Mouse (Mus musculus) liver, embryonic 13.5 days (tissue): Measurements from ENCODE around the gene Galnt14. TPM values are rescaled to one million over a fixed set of nuclear protein-coding genes. Genes with fewer than 3 reads are reported as not detected.

Source experiments
- ATAC-seq: fragments of 200-750 bp; cut with Nextera tagmentation; 2 replicates; pipeline ENCODE4 v1.8.0; 2017; ENCODE audit warnings: low read depth, mild to moderate bottlenecking, moderate number of reproducible peaks, moderate library complexity
- DNase-seq: peaks from one replicate; pipeline ENCODE4 v3.0.0; 2022
- H3K27ac ChIP-seq: fragments of 300-500 bp; sonication (generic); 2 replicates; pipeline ENCODE4 v1.5.1; 2015; ENCODE audit warnings: moderate library complexity, mild to moderate bottlenecking, inconsistent platforms
- H3K27me3 ChIP-seq: fragments of 300-500 bp; sonication (generic); 2 replicates; pipeline ENCODE4 v1.6.1; 2015; ENCODE audit warnings: mild to moderate bottlenecking, inconsistent platforms
- H3K36me3 ChIP-seq: fragments of 300-500 bp; sonication (generic); 2 replicates; pipeline ENCODE4 v1.6.1; 2015; ENCODE audit warnings: mild to moderate bottlenecking, inconsistent platforms
- H3K4me1 ChIP-seq: fragments of 300-500 bp; sonication (generic); replicated peaks from 2 replicates; pipeline ENCODE4 v1.6.1; 2015; ENCODE audit warnings: inconsistent platforms
- H3K4me2 ChIP-seq: fragments of 300-500 bp; sonication (generic); 2 replicates; pipeline ENCODE4 v1.6.1; 2015; ENCODE audit warnings: inconsistent platforms, mild to moderate bottlenecking, moderate library complexity
- H3K4me3 ChIP-seq: fragments of 300-500 bp; sonication (generic); replicated peaks from 2 replicates; pipeline ENCODE4 v1.5.1; 2015; ENCODE audit warnings: mild to moderate bottlenecking, inconsistent platforms
- H3K9ac ChIP-seq: fragments of 300-500 bp; sonication (generic); 2 replicates; pipeline ENCODE4 v1.6.1; 2015; ENCODE audit warnings: mild to moderate bottlenecking, inconsistent platforms
- H3K9me3 ChIP-seq: fragments of 300-500 bp; sonication (generic); replicated peaks from 2 replicates; pipeline ENCODE4 v1.6.1; 2016; ENCODE audit warnings: inconsistent platforms
- WGBS: fragments of 180-500 bp; shearing (Covaris S2); methylation state at CpG from one replicate; pipeline ENCODE4 v1.1.7; 2015; ENCODE audit not compliant: insufficient replicate concordance; 5-methylcytosine and 5-hydroxymethylcytosine counted together
- polyA plus RNA-seq: library from polyadenylated mRNA; unstranded; fragments of >200 nt; fragmentation: Nextera tagmentation; extraction: Ambion mirVana; gene quantifications from 2 replicates; pipeline ENCODE4 v1.2.1, GENCODE M21; 2015

Gene Galnt14
- polyA plus RNA-seq, 1 experiment from 2014 or later: 0.07 TPM

DNA sequence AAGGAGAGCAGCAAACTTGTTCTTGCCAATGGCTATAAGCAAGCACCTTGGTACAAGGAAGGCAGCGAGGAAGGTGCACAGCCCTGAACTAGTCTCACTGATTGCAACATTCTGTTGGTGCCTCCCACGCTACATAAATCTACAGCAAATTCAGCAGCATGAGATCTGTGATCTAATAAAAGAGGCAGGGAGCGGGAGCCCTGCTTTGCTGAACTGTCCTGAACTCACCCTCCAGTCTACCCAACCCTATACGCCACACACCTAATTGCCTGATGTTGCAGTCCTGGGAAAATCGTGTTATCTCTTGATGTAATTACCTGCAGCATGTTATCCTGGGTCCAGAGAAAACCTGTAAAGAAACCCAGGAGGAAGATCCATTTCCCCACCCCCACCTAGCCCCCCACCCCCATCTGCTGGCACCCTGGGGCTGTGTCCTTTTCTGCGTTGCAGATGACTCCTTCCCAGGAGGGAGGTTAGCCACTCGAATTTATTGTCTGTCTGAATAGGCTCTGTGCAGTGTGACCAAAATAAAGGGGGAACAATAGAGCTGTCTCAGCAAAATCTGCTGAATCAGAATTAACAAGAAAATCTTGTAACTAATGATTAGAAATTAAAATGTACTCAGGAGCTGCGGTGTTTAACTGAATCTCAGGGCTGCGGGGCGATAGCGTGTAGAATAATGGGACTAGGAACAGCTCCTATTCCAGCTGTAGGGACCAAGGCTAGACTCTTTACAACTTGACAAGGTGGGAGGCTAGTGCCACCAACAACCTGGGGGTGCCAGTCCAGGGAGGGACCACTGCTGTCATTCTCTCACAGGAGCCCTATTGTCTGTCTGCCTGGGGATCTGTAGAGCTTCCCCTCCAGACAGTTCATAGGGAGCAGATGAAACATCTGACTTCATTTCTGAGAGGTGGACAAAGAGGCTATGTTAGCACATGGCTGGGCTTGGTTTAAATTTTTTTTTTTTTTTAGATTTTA is 232.9 kb downstream of the Galnt14 start:
- 55% methylated on average over 11 of the region's 11 CpGs for WGBS
- no peak overlapping the region for H3K4me2 ChIP-seq
- H3K27ac ChIP-seq: no peak overlapping the region
- H3K36me3 ChIP-seq: no peaks in the 10 kb centered on the region
- no peak overlapping the region for H3K4me3 ChIP-seq
- no peak overlapping the region for H3K9ac ChIP-seq
- no peaks in the 10 kb centered on the region for H3K27me3 ChIP-seq
- no peaks in the 10 kb centered on the region for H3K9me3 ChIP-seq
- DNase-seq: no peak
- H3K4me1 ChIP-seq: no peaks in the 10 kb centered on the region
- ATAC-seq: no peak

DNA sequence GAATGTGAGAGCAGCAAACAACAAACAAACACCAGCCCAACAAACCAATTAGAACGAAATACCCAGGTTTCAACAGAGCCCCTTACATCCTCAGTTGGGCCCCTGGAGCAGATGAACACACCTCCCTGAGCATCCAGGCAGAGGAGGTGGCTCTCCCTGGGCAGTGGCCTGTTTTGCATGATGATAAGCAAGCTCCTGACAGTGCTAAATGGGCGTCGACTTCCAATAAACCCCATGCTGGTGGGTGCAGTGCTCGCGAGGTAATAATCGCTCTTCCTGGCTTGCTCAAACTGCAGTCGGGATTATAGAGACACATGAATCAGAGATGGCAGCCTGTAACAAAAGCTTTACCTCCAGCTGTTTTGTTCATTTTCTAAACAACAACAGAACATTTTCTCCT is 235.9 kb downstream of the Galnt14 start:
- H3K27me3 ChIP-seq: no peaks in the 10 kb centered on the region
- ATAC-seq (no peak), DNase-seq (no peak)
- no peaks in the 10 kb centered on the region for H3K4me1 ChIP-seq
- H3K9me3 ChIP-seq: no peaks in the 10 kb centered on the region
- 39% methylated on average over 7 of the region's 7 CpGs for WGBS
- H3K27ac ChIP-seq: no peak overlapping the region
- H3K36me3 ChIP-seq: no peaks in the 10 kb centered on the region
- no peak overlapping the region for H3K4me3 ChIP-seq
- no peak overlapping the region for H3K9ac ChIP-seq
- no peak overlapping the region for H3K4me2 ChIP-seq

DNA sequence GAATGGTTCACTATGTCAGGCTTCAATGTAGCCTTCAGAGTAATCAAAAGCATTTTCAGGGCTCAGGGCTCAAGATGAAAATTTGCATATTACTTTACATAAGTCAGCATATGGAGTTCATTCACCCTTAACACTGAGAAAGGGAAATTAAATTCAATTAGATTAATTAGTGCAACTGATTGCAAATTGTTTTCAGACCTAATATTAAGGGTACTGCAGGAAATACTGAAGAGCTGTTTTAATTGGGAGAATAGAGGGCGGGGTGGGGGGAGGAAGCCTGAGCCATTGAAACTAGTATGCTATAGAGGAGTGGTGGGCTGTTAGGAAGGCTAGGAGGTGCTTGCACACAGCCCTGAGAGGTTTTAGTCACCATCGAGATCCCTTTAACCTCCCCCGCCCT is 237.2 kb downstream of the Galnt14 start:
- WGBS: 49% methylated on average over 3 of the region's 3 CpGs
- DNase-seq: no peak
- Histone ChIP-seq H3K4me1 (no peaks in the 10 kb centered on the region), H3K9me3 (no peaks in the 10 kb centered on the region), H3K4me2 (no peak overlapping the region), H3K27me3 (no peaks in the 10 kb centered on the region), H3K27ac (no peak overlapping the region), H3K4me3 (no peak overlapping the region), H3K36me3 (no peaks in the 10 kb centered on the region), H3K9ac (no peak overlapping the region)
- ATAC-seq: no peak

DNA sequence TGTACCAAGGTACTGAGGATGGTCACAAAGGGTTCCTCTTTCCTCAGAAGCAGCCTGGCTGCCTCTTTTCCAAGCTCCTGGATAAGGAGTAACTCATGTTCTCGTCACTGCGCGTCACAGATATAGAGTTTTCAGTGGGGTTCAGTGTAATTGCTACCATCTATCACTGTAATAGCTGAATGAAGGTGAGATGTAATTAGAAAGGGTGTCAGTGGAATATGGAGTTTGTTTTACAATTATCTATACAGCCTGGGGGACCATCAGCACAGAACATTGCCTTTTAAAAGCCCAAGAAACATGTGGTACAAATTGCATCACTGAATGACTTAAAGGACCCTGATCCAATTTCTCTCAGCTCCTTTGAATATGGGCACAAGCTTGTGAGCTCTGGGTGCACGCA is 249.4 kb downstream of the Galnt14 start:
- 60% methylated on average over 4 of the region's 4 CpGs for WGBS
- no peak overlapping the region for H3K27ac ChIP-seq
- ATAC-seq: no peak

DNA sequence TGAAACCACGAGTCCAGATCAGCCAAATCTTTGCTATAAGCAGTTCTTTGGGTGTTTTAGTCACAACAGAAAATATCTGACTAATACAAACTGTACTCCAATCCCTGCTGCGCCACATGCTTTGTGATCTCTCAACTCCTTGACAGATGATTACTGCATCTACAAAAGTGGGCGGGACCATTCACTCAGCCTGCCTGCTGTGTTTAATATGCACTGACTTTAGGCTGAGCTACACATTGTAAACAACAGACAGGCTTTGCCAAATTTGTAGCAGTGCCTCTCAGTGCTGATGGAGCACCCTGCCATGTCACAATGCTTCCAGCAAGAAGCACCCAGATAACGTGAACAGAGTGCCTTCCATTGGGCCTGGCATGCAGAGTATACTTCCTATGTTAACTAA is 251.5 kb downstream of the Galnt14 start:
- Histone ChIP-seq H3K4me1 (no peaks in the 10 kb centered on the region), H3K4me3 (no peak overlapping the region), H3K9me3 (no peaks in the 10 kb centered on the region), H3K9ac (no peak overlapping the region), H3K36me3 (no peaks in the 10 kb centered on the region), H3K27me3 (no peaks in the 10 kb centered on the region), H3K4me2 (no peak overlapping the region), H3K27ac (no peak overlapping the region)
- WGBS: 50% methylated on average over 4 of the region's 4 CpGs
- ATAC-seq (no peak), DNase-seq (no peak)

More for the DNA sequence above, 249.4 kb downstream of the Galnt14 start:
- Histone ChIP-seq H3K36me3 (no peaks in the 10 kb centered on the region), H3K4me3 (no peak overlapping the region), H3K27me3 (no peaks in the 10 kb centered on the region), H3K9me3 (no peaks in the 10 kb centered on the region), H3K4me1 (no peaks in the 10 kb centered on the region), H3K9ac (no peak overlapping the region), H3K4me2 (no peak overlapping the region)
- no peak for DNase-seq

DNA sequence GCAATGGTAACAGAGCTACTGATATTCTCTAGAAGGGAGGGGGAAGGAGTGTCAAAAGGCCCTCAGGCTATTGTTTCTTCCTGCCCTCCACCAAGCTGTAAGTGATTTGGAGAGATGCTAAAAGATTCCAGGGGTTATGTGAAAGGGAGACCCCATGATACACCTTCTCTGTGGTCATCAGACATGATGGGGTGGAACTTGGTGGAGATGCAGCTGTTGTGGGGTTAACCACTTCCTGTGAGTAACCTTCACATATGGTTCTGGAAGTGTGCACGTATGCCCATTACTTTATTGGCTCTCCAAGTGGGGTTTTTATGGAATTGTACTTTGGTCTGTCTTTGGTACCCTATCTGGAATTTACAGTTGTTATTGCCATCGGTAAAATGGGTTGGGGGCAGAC is 253.7 kb downstream of the Galnt14 start:
- WGBS: 34% methylated on average over 2 of the region's 2 CpGs
- H3K27me3 ChIP-seq: no peaks in the 10 kb centered on the region
- no peak overlapping the region for H3K27ac ChIP-seq
- DNase-seq (no peak), ATAC-seq (no peak)
- H3K4me1 ChIP-seq: no peaks in the 10 kb centered on the region
- H3K4me2 ChIP-seq: no peak overlapping the region
- H3K36me3 ChIP-seq: no peaks in the 10 kb centered on the region
- no peak overlapping the region for H3K9ac ChIP-seq
- no peak overlapping the region for H3K4me3 ChIP-seq
- no peaks in the 10 kb centered on the region for H3K9me3 ChIP-seq

DNA sequence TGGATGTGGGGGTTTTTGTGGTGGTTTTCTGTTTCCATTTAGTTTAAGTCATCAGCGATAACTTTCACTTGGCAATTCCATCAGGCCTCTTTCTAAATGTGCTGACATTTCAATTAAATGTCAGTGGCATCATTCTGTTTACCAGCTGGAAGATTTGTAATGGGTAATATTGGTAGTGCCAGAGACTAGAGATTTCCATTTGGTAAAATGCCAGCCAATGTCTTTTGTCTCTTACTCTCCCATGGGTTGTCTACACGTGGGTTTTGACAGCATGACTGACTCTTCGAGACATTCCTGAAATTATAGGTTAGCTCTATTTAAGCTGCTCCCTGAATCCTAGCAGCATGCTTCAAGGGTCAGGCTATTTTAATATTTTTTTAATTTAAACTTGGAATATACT is 256.6 kb downstream of the Galnt14 start:
- no peak overlapping the region for H3K4me2 ChIP-seq
- 59% methylated on average over 3 of the region's 3 CpGs for WGBS

DNA sequence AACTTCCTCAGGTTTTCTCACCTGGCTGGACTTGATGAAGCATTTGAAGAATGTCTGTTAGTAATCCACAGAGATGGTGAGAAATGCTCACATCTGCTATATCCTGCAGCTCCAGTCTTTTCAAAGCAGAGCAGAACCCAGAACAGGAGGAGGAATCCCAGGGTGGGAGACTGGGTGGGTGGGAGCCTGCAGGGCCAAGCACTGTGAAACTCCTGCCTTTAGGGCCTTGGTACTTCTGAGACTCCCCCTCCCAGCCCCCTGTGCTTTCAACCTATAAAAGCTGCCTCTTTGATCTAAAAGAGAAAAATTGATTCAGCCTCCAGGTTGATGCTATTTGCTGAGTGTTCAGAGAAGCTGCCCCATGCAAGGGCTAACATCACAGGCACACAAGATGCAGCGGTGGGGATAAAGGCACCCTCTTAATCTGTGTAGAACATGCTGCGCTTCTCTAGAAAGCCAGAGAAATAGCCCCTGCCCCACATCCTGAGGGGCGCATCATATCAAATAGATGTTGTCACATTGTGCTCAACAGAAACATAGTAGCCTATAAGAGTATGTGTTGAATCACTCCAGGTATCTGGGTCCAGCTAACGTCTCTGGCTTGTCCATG is 258.0 kb downstream of the Galnt14 start:
- no peaks in the 10 kb centered on the region for H3K4me1 ChIP-seq
- no peak overlapping the region for H3K4me3 ChIP-seq
- H3K9ac ChIP-seq: no peak overlapping the region
- 73% methylated on average over 4 of the region's 4 CpGs for WGBS
- H3K4me2 ChIP-seq: no peak overlapping the region
- H3K9me3 ChIP-seq: no peaks in the 10 kb centered on the region
- ATAC-seq (no peak), DNase-seq (no peak)
- no peaks in the 10 kb centered on the region for H3K27me3 ChIP-seq
- H3K36me3 ChIP-seq: no peaks in the 10 kb centered on the region
- H3K27ac ChIP-seq: no peak overlapping the region

More for the DNA sequence above, 256.6 kb downstream of the Galnt14 start:
- DNase-seq (no peak), ATAC-seq (no peak)
- H3K27ac ChIP-seq: no peak overlapping the region
- H3K36me3 ChIP-seq: no peaks in the 10 kb centered on the region
- no peak overlapping the region for H3K9ac ChIP-seq
- no peak overlapping the region for H3K4me3 ChIP-seq
- no peaks in the 10 kb centered on the region for H3K9me3 ChIP-seq
- no peaks in the 10 kb centered on the region for H3K4me1 ChIP-seq
- no peaks in the 10 kb centered on the region for H3K27me3 ChIP-seq

DNA sequence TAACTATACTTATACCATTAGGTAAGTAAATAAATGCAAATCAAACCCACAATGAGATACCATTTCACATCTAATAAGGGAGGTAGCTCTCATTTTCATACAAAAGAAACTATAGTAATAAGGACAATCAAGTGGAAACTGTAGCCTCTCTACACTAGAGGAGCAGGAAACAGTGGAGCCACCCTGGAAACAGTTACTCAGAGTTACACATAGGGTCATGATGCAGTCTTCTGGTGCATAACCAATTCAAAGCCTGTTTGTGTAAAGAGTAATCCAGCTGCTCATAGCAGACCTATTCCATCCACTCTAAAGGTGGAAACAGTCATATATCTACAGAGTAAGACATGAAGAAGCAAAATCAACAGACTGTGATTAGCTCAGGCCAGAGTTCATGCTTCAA is 261.1 kb downstream of the Galnt14 start:
- Histone ChIP-seq H3K27me3 (no peaks in the 10 kb centered on the region), H3K4me1 (no peaks in the 10 kb centered on the region), H3K36me3 (no peaks in the 10 kb centered on the region), H3K27ac (no peak overlapping the region), H3K4me3 (no peak overlapping the region), H3K9me3 (no peaks in the 10 kb centered on the region), H3K9ac (no peak overlapping the region), H3K4me2 (no peak overlapping the region)
- DNase-seq (no peak), ATAC-seq (no peak)

Other genes starting within 250 kb of the Galnt14 start
- gene Ehd3, start 93.7 kb upstream of the Galnt14 start, polyA plus RNA-seq: 16.4 and 24.3 TPM in 2 replicates
- 0.75 and 1.0 TPM in 2 replicates for gene Xdh, start 239.7 kb upstream of the Galnt14 start, polyA plus RNA-seq